Mouse (Mus musculus) MEL (cell line): ENCODE results near the gene Ubtf. TPM values are rescaled to one million over a fixed set of nuclear protein-coding genes. Genes with fewer than 3 reads are reported as not detected.

Source experiments
- DNase-seq: peaks from one replicate; pipeline ENCODE4 v3.0.0; 2011; ENCODE audit warnings: low read depth, low spot score
- H3K27ac ChIP-seq: 2 replicates; pipeline ENCODE4 v1.5.1; 2012; ENCODE audit warnings: low read depth, mild to moderate bottlenecking, control low read depth, low read length, moderate library complexity; ENCODE audit not compliant: control insufficient read depth
- H3K27me3 ChIP-seq, 2 experiments: fragments of 150-350 bp in 1 of 2; sonication (generic) in 1 of 2; 2 replicates each; pipeline ENCODE4 v1.6.1; 2012; ENCODE audit warnings: low read length in 2 of 2, mild to moderate bottlenecking in 2 of 2, improper control_type of control experiment in 1 of 2, moderate library complexity in 1 of 2; ENCODE audit not compliant: insufficient read depth in 2 of 2, control insufficient read depth in 1 of 2
- H3K36me3 ChIP-seq, 2 experiments: 2 replicates each; pipeline ENCODE4 v1.6.1; 2012 to 2014; ENCODE audit warnings: low read length in 2 of 2, improper control_type of control experiment in 1 of 2, inconsistent platforms in 1 of 2, mild to moderate bottlenecking in 1 of 2; ENCODE audit not compliant: insufficient read depth in 2 of 2, control insufficient read depth in 1 of 2
- H3K4me1 ChIP-seq, 2 experiments: fragments of 150-350 bp in 1 of 2; sonication (generic) in 1 of 2; 2 replicates each; pipeline ENCODE4 v1.6.1; 2012; ENCODE audit warnings: low read length in 2 of 2, improper control_type of control experiment in 1 of 2, mild to moderate bottlenecking in 1 of 2; ENCODE audit not compliant: insufficient read depth in 2 of 2, control insufficient read depth in 1 of 2
- H3K4me3 ChIP-seq, 2 experiments: fragments of 150-350 bp in 1 of 2; sonication (generic) in 1 of 2; 2 replicates each; pipeline ENCODE4 v1.5.1; 2012; ENCODE audit warnings: low read depth in 2 of 2, low read length in 2 of 2, mild to moderate bottlenecking in 2 of 2, moderate library complexity in 2 of 2, control low read depth in 1 of 2, improper control_type of control experiment in 1 of 2; ENCODE audit not compliant: control insufficient read depth in 1 of 2, insufficient read depth in 1 of 2
- H3K79me2 ChIP-seq: 2 replicates; pipeline ENCODE4 v1.6.1; 2012; ENCODE audit warnings: mild to moderate bottlenecking, low read length, moderate library complexity; ENCODE audit not compliant: control insufficient read depth, poor library complexity, insufficient read depth
- H3K9ac ChIP-seq: 2 replicates; pipeline ENCODE4 v1.6.1; 2012; ENCODE audit warnings: low read depth, mild to moderate bottlenecking, control low read depth, low read length, moderate library complexity; ENCODE audit not compliant: control insufficient read depth, poor library complexity, severe bottlenecking
- H3K9me3 ChIP-seq: fragments of 150-350 bp; sonication (generic); replicated peaks from 2 replicates; pipeline ENCODE4 v1.6.1; 2012; ENCODE audit warnings: mild to moderate bottlenecking, low read length, improper control_type of control experiment, moderate library complexity; ENCODE audit not compliant: insufficient read depth
- ELF1 ChIP-seq: IDR thresholded peaks from 2 replicates; pipeline ENCODE4 v1.6.1; 2014; ENCODE audit warnings: low read depth, mild to moderate bottlenecking, inconsistent platforms, low read length, improper control_type of control experiment, moderate library complexity
- GATA1 ChIP-seq: IDR thresholded peaks from 2 replicates; pipeline ENCODE4 v1.6.1; 2011; ENCODE audit warnings: low read depth, low read length, improper control_type of control experiment
- MAX ChIP-seq: IDR thresholded peaks from 2 replicates; pipeline ENCODE4 v1.6.1; 2011; ENCODE audit warnings: low read length, improper control_type of control experiment
- MAZ ChIP-seq: IDR thresholded peaks from 2 replicates; pipeline ENCODE4 v1.6.1; 2012; ENCODE audit warnings: low read depth, mild to moderate bottlenecking, inconsistent platforms, low read length, improper control_type of control experiment
- MEF2A ChIP-seq: IDR thresholded peaks from 2 replicates; pipeline ENCODE4 v1.6.1; 2014; ENCODE audit warnings: low read depth, mild to moderate bottlenecking, inconsistent platforms, low read length, improper control_type of control experiment; ENCODE audit not compliant: poor library complexity, insufficient replicate concordance, severe bottlenecking; ENCODE audit errors: extremely low read depth
- MXI1 ChIP-seq: IDR thresholded peaks from 2 replicates; pipeline ENCODE4 v1.6.1; 2011; ENCODE audit warnings: mild to moderate bottlenecking, low read depth, low read length, improper control_type of control experiment
- MYB ChIP-seq: IDR thresholded peaks from 2 replicates; pipeline ENCODE4 v1.6.1; 2011; ENCODE audit warnings: mild to moderate bottlenecking, low read depth, low read length, improper control_type of control experiment
- POLR2AphosphoS5 ChIP-seq: IDR thresholded peaks from 2 replicates; pipeline ENCODE4 v1.6.1; 2012; ENCODE audit warnings: low read depth, borderline replicate concordance, mild to moderate bottlenecking, inconsistent platforms, low read length, moderate library complexity, mixed read lengths
- RAD21 ChIP-seq: IDR thresholded peaks from 2 replicates; pipeline ENCODE4 v1.6.1; 2011; ENCODE audit warnings: mild to moderate bottlenecking, low read depth, low read length, improper control_type of control experiment
- SMC3 ChIP-seq: IDR thresholded peaks from 2 replicates; pipeline ENCODE4 v1.6.1; 2011; ENCODE audit warnings: low read depth, low read length, improper control_type of control experiment
- TAL1 ChIP-seq: IDR thresholded peaks from 2 replicates; pipeline ENCODE4 v1.6.1; 2012; ENCODE audit warnings: mild to moderate bottlenecking, inconsistent platforms, low read length, moderate library complexity, mixed read lengths
- UBTF ChIP-seq: IDR thresholded peaks from 2 replicates; pipeline ENCODE4 v1.6.1; 2012; ENCODE audit warnings: low read depth, mild to moderate bottlenecking, inconsistent platforms, low read length, improper control_type of control experiment, moderate library complexity, borderline replicate concordance; ENCODE audit not compliant: insufficient read depth
- polyA plus RNA-seq, 2 experiments: library from polyadenylated mRNA; stranded (reverse) in 1 of 2; unstranded in 1 of 2; fragments of >175 nt in 1 of 2; fragments of >200 nt in 1 of 2; gene quantifications; 2 replicates each; pipeline versions ENCODE4 v1.2.1 to v1.2.4; 2012; ENCODE audit warnings: low replicate concordance in 2 of 2, low read depth in 1 of 2; ENCODE audit not compliant: insufficient read length in 2 of 2, insufficient read depth in 1 of 2, missing spikeins in 1 of 2
- total RNA-seq: library from RNA; depleted of rRNA; stranded (reverse); fragments of 300-350 nt; gene quantifications from 2 replicates; pipeline ENCODE4 v1.2.3, GENCODE M21; 2012

Ubtf gene
- total and polyA plus RNA-seq, 3 experiments = 76.5 to 189 (median 145) TPM

DNA sequence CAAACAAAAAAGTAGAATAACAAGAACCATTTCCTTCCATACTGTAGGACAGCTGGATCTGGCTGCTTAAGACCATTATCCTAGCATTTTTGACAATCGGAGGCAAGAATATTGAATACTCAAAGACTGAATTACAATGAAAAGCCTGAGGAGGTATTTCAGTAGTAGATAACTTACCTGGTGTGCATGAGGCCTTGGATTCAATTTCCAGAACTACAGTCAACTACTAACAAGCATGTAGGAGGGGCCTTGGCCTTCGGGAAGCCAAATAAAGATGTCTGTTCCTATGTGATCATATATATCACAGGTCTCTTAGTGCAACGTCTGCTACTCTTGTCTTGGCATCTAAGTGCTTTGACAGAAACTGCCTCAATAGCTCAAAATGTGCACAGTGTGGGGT is 10.5 kb upstream of the Ubtf start:
- Histone ChIP-seq H3K36me3 (no peaks in the 10 kb centered on the region), H3K27me3 (peaks cover 17 to 31% of the 10 kb centered on the region in 2 experiments), H3K4me3 (no peak overlapping the region), H3K79me2 (no peaks in the 10 kb centered on the region), H3K9ac (no peak overlapping the region), H3K4me1 (no peaks in the 10 kb centered on the region), H3K9me3 (no peaks in the 10 kb centered on the region)
- no peak for DNase-seq
- no peak for TF ChIP-seq TAL1
- TF ChIP-seq, all 39 proteins: peak for 0
- H3K27ac ChIP-seq = no peak overlapping the region

GRCm38 (mm10) chr11:102329518-102329917 is 10.0 kb upstream of the Ubtf start:
- H3K9ac ChIP-seq = no peak overlapping the region
- TF ChIP-seq MAX (no peak), MAZ (no peak), MXI1 (no peak), POLR2AphosphoS5 (no peak), ELF1 (no peak), RAD21 (no peak), UBTF (no peak), SMC3 (no peak), GATA1 (no peak), MEF2A (no peak), MYB (no peak)
- no peaks in the 10 kb centered on the region for H3K9me3 ChIP-seq
- H3K27ac ChIP-seq = no peak overlapping the region
- no peak overlapping the region for H3K4me3 ChIP-seq
- no peak for DNase-seq
- H3K36me3 ChIP-seq = no peaks in the 10 kb centered on the region
- H3K4me1 ChIP-seq = no peaks in the 10 kb centered on the region
- peaks cover 17 to 28% of the 10 kb centered on the region in 2 experiments for H3K27me3 ChIP-seq
- H3K79me2 ChIP-seq = no peaks in the 10 kb centered on the region

GRCm38 (mm10) chr11:102327839-102328238 is 8.3 kb upstream of the Ubtf start:
- Histone ChIP-seq H3K27ac (no peak overlapping the region), H3K4me1 (no peaks in the 10 kb centered on the region)
- no peak for DNase-seq
- TF ChIP-seq MAX (no peak), MXI1 (no peak), UBTF (no peak), MYB (no peak)
- TF ChIP-seq, all 39 proteins: peak for 0
- H3K79me2 ChIP-seq = no peaks in the 10 kb centered on the region
- H3K4me3 ChIP-seq = no peak overlapping the region
- no peaks in the 10 kb centered on the region for H3K9me3 ChIP-seq
- H3K9ac ChIP-seq = no peak overlapping the region
- peaks cover 17 to 28% of the 10 kb centered on the region in 2 experiments for H3K27me3 ChIP-seq
- H3K36me3 ChIP-seq = no peaks in the 10 kb centered on the region
